8 mouse cellular contexts compared by ENCODE assay signal in genomic region chr5:118380422-118381293, GRCm38 (mm10).
DNase-seq lines count a peak whose midpoint lies in the region; ATAC-seq and TF ChIP-seq lines count a peak whose summit lies in the region.

No protein-coding gene starts in this region.

- peak overlapping the region; percentile 68 to 91 for H3K4me3 ChIP-seq in MEL (ENCODE audit: control insufficient read depth in 1 of 2, insufficient read depth in 1 of 2, low read depth in 2 of 2, low read length in 2 of 2)
- H3K4me3 ChIP-seq in brown adipose tissue, adult 24 weeks (ENCODE audit: insufficient read depth, low read depth, low read length): peak overlapping the region; percentile 61
- peak overlapping the region; percentile 39 for H3K4me3 ChIP-seq in hindbrain, embryonic 13.5 days

- peak overlapping the region; percentile 34 for H3K9ac ChIP-seq in MEL (ENCODE audit: control insufficient read depth, low read depth, low read length, poor library complexity, severe bottlenecking)
- peak overlapping the region; percentile 63 for H3K9ac ChIP-seq in hindbrain, embryonic 13.5 days

- H3K27ac ChIP-seq in MEL (ENCODE audit: control insufficient read depth, low read depth, low read length): no peak overlapping the region
- H3K27ac ChIP-seq in brown adipose tissue, adult 24 weeks (replicated peaks; ENCODE audit: low read depth, low read length): 0 out of 2 replicates have a peak overlapping the region, but pooled peaks have one; percentile 9
- H3K27ac ChIP-seq in hindbrain, embryonic 13.5 days: peak overlapping the region; percentile 90

- H3K4me1 ChIP-seq in MEL (ENCODE audit: control insufficient read depth in 1 of 2, insufficient read depth in 2 of 2, low read length in 2 of 2): 0 out of 4 replicates have a peak, but pooled peaks cover 0 to 3% of the 10 kb centered on the region in 2 experiments
- H3K4me1 ChIP-seq in brown adipose tissue, adult 24 weeks (ENCODE audit: control insufficient read depth, insufficient read depth, insufficient read length, low read length): 0 out of 2 replicates have a peak, but pooled peaks cover 7% of the 10 kb centered on the region
- peaks cover 40% of the 10 kb centered on the region for H3K4me1 ChIP-seq in hindbrain, embryonic 13.5 days (replicated peaks)

- H3K36me3 ChIP-seq in MEL (ENCODE audit: control insufficient read depth in 1 of 2, insufficient read depth in 2 of 2, low read length in 2 of 2): no peaks in the 10 kb centered on the region
- no peaks in the 10 kb centered on the region for H3K36me3 ChIP-seq in hindbrain, embryonic 13.5 days

- 0 out of 6 replicates have a peak, but pooled peaks of 1 of the 3 experiments have one; percentile 2 for TF ChIP-seq CTCF in MEL (IDR thresholded peaks at IDR 0.05 in 2 of 3, conservative IDR thresholded peaks at IDR 0.05 in 1 of 3; ENCODE audit: control insufficient read depth in 1 of 3, insufficient read depth in 1 of 3, low read depth in 2 of 3, low read length in 3 of 3, poor library complexity in 1 of 3, severe bottlenecking in 1 of 3)

- H3K27me3 ChIP-seq in MEL (ENCODE audit: control insufficient read depth in 1 of 2, insufficient read depth in 2 of 2, low read length in 2 of 2): no peaks in the 10 kb centered on the region
- peaks cover 20% of the 10 kb centered on the region for H3K27me3 ChIP-seq in hindbrain, embryonic 13.5 days

- no peak for TF ChIP-seq EP300 in MEL (IDR thresholded peaks at IDR 0.05; ENCODE audit: low read depth in 1 of 2, low read length in 2 of 2)

- peak; percentile 66 for DNase-seq in MEL (ENCODE audit: low read depth, low spot score)
- peak; percentile 41 to 45 for DNase-seq in frontal cortex, postnatal 36 days (ENCODE audit: low spot score in 2 of 2)
- peak; percentile 57 to 68 for DNase-seq in left cerebral cortex, postnatal 25 days (ENCODE audit: low spot score in 2 of 2)
- DNase-seq in right cerebral cortex, adult 2 months (ENCODE audit: low spot score in 2 of 2): peak; percentile 48 to 58
- no peak for DNase-seq in cerebellum, adult 11 months

- WGBS in hindbrain, embryonic 13.5 days: 1% methylated on average over 34 of the region's 45 CpGs

- TF ChIP-seq POLR2A in MEL (IDR thresholded peaks at IDR 0.05; ENCODE audit: control insufficient read depth in 1 of 2, insufficient read depth in 1 of 2, low read depth in 1 of 2, low read length in 2 of 2, poor library complexity in 1 of 2): no peak

- peak; percentile 8 for TF ChIP-seq RAD21 in MEL (IDR thresholded peaks at IDR 0.05; ENCODE audit: low read depth, low read length)

- intact Hi-C loops in left cerebral cortex, postnatal 25 days (cut with DNase I): loop anchor here (2.0 to 5.0 kb wide), 2 partner anchors 50 to 182 kb away; partner anchors contain the start of gene Med13l

- peak overlapping the region; percentile 62 for H3K4me2 ChIP-seq in hindbrain, embryonic 13.5 days

- peak; percentile 75 for ATAC-seq in hindbrain, embryonic 13.5 days (ENCODE audit: low FRiP score)
- peak; percentile 38 for ATAC-seq in megakaryocyte progenitor cell, adult 5-6 weeks (replicated peaks; ENCODE audit: poor library complexity)

- no peaks in the 10 kb centered on the region for H3K79me2 ChIP-seq in MEL (ENCODE audit: control insufficient read depth, insufficient read depth, low read length, poor library complexity)

- no peaks in the 10 kb centered on the region for H3K9me3 ChIP-seq in MEL (replicated peaks; ENCODE audit: insufficient read depth, low read length)
- H3K9me3 ChIP-seq in hindbrain, embryonic 13.5 days: no peaks in the 10 kb centered on the region

TF ChIP-seq in MEL, 35 proteins besides CTCF, POLR2A, EP300 and RAD21:
- TF ChIP-seq ETS1 (IDR thresholded peaks at IDR 0.05; ENCODE audit: low read depth, low read length) (no peak), ZKSCAN1 (IDR thresholded peaks at IDR 0.05; ENCODE audit: low read depth, low read length) (0 out of 2 replicates have a peak, but pooled peaks have one; percentile 61)
